Mouse (Mus musculus) intestine, embryonic 14.5 days (tissue): ENCODE data around the gene Wwc1. TPM values are rescaled to one million over a fixed set of nuclear protein-coding genes. Genes with fewer than 3 reads are reported as not detected.

Experiments
- ATAC-seq: fragments of 200-750 bp; cut with Nextera tagmentation; replicated peaks from 2 replicates; pipeline ENCODE4 v1.8.0; 2017; ENCODE audit warnings: low read depth, moderate number of reproducible peaks, moderate TSS enrichment, moderate library complexity; ENCODE audit not compliant: low FRiP score, low TSS enrichment
- DNase-seq: peaks from one replicate; pipeline ENCODE4 v3.0.0-alpha.2; 2018; ENCODE audit warnings: low spot score
- H3K27ac ChIP-seq: fragments of 300-500 bp; sonication (generic); 2 replicates; pipeline ENCODE4 v1.5.1; 2014; ENCODE audit warnings: low read depth, mild to moderate bottlenecking, control low read depth
- H3K27me3 ChIP-seq: fragments of 300-500 bp; sonication (generic); replicated peaks from 2 replicates; pipeline ENCODE4 v1.6.1; 2014; ENCODE audit warnings: low read length, control low read depth; ENCODE audit not compliant: control insufficient read depth, insufficient read depth
- H3K36me3 ChIP-seq: fragments of 300-500 bp; sonication (generic); 2 replicates; pipeline ENCODE4 v1.6.1; 2014; ENCODE audit warnings: low read length, control low read depth; ENCODE audit not compliant: control insufficient read depth, insufficient read depth
- H3K4me1 ChIP-seq: fragments of 300-500 bp; sonication (generic); replicated peaks from 2 replicates; pipeline ENCODE4 v1.6.1; 2014; ENCODE audit warnings: low read length, control low read depth, mixed read lengths; ENCODE audit not compliant: control insufficient read depth, insufficient read depth
- H3K4me2 ChIP-seq: fragments of 300-500 bp; sonication (generic); 2 replicates; pipeline ENCODE4 v1.6.1; 2014; ENCODE audit warnings: low read length
- H3K4me3 ChIP-seq: fragments of 300-500 bp; sonication (generic); 2 replicates; pipeline ENCODE4 v1.5.1; 2014; ENCODE audit warnings: low read depth, low read length, control low read depth, mixed read lengths
- H3K9ac ChIP-seq: fragments of 300-500 bp; sonication (generic); 2 replicates; pipeline ENCODE4 v1.6.1; 2014; ENCODE audit warnings: mild to moderate bottlenecking, low read length
- H3K9me3 ChIP-seq: fragments of 300-500 bp; sonication (generic); 2 replicates; pipeline ENCODE4 v1.6.1; 2016; ENCODE audit warnings: low read length, control low read depth; ENCODE audit not compliant: control insufficient read depth
- WGBS: fragments of 180-500 bp; shearing (Covaris S2); extraction: QIAGEN DNeasy Blood & Tissue Kit; methylation state at CpG from one replicate; pipeline ENCODE4 v1.1.7; 2014; 5-methylcytosine and 5-hydroxymethylcytosine counted together
- polyA plus RNA-seq: library from polyadenylated mRNA; unstranded; fragments of >200 nt; fragmentation: Nextera tagmentation; extraction: Ambion mirVana; gene quantifications from 2 replicates; pipeline ENCODE4 v1.2.1, GENCODE M21; 2014

The Wwc1 gene
- polyA plus RNA-seq, 1 experiment from 2014 or later = 12.4 TPM

GRCm38 (mm10) chr11:35963981-35964549, 16.3 kb downstream of the Wwc1 start:
- peak; percentile 86 for ATAC-seq

GRCm38 (mm10) chr11:35963554-35963953, 16.8 kb downstream of the Wwc1 start:
- H3K9me3 ChIP-seq = no peaks in the 10 kb centered on the region
- no peak overlapping the region for H3K4me2 ChIP-seq
- H3K4me1 ChIP-seq = no peaks in the 10 kb centered on the region; the same call in 1 of the 2 replicates
- peak; percentile 58 for DNase-seq
- peak; percentile 53 for ATAC-seq
- WGBS = 53% methylated on average over 2 of the region's 2 CpGs
- no peak overlapping the region for H3K4me3 ChIP-seq
- H3K9ac ChIP-seq = no peak overlapping the region
- no peaks in the 10 kb centered on the region for H3K36me3 ChIP-seq
- no peaks in the 10 kb centered on the region for H3K27me3 ChIP-seq
- H3K27ac ChIP-seq = peak overlapping the region; percentile 67

More at GRCm38 (mm10) chr11:35963981-35964549, 16.3 kb downstream of the Wwc1 start:
- H3K27me3 ChIP-seq = no peaks in the 10 kb centered on the region
- peak; percentile 57 for DNase-seq
- H3K4me2 ChIP-seq = no peak overlapping the region; the same call in 1 of the 2 replicates
- no peak overlapping the region for H3K4me3 ChIP-seq
- WGBS = 59% methylated on average over 9 of the region's 9 CpGs
- H3K36me3 ChIP-seq = no peaks in the 10 kb centered on the region
- H3K27ac ChIP-seq = peak overlapping the region; percentile 67
- no peak overlapping the region for H3K9ac ChIP-seq
- H3K4me1 ChIP-seq = no peaks in the 10 kb centered on the region; the same call in 1 of the 2 replicates
- H3K9me3 ChIP-seq = no peaks in the 10 kb centered on the region

- Histone ChIP-seq H3K36me3 (no peaks in the 10 kb centered on the region), H3K9me3 (no peaks in the 10 kb centered on the region), H3K4me1 (no peaks in the 10 kb centered on the region; the same call in 1 of the 2 replicates), H3K4me3 (no peak overlapping the region), H3K9ac (no peak overlapping the region), H3K27me3 (no peaks in the 10 kb centered on the region), H3K27ac (no peak overlapping the region), H3K4me2 (no peak overlapping the region)
- no peak for DNase-seq
- 89% methylated on average over 2 of the region's 2 CpGs for WGBS
- no peak for ATAC-seq
Measured at GRCm38 (mm10) chr11:35962431-35962830, 17.9 kb downstream of the Wwc1 start.

GRCm38 (mm10) chr11:35959270-35959669, 21.1 kb downstream of the Wwc1 start:
- DNase-seq (no peak), ATAC-seq (no peak)
- Histone ChIP-seq H3K36me3 (no peaks in the 10 kb centered on the region), H3K27me3 (no peaks in the 10 kb centered on the region), H3K9me3 (no peaks in the 10 kb centered on the region), H3K4me2 (no peak overlapping the region), H3K9ac (no peak overlapping the region), H3K27ac (no peak overlapping the region), H3K4me3 (no peak overlapping the region), H3K4me1 (peaks cover 4% of the 10 kb centered on the region; the same call in 1 of the 2 replicates)
- WGBS = 86% methylated on average over 3 of the region's 3 CpGs

- DNase-seq (peak; percentile 60), ATAC-seq (peak; percentile 58; the same call in 1 of the 2 replicates)
- Histone ChIP-seq H3K4me1 (peaks cover 9% of the 10 kb centered on the region; the same call in 1 of the 2 replicates), H3K4me2 (no peak overlapping the region), H3K9ac (no peak overlapping the region), H3K9me3 (no peaks in the 10 kb centered on the region), H3K4me3 (no peak overlapping the region), H3K27me3 (no peaks in the 10 kb centered on the region), H3K36me3 (no peaks in the 10 kb centered on the region), H3K27ac (no peak overlapping the region)
- 27% methylated on average over 3 of the region's 3 CpGs for WGBS
Measured at GRCm38 (mm10) chr11:35955572-35955971, 24.8 kb downstream of the Wwc1 start.

GRCm38 (mm10) chr11:35953179-35953578, 27.1 kb downstream of the Wwc1 start:
- WGBS = 86% methylated on average over 4 of the region's 4 CpGs
- ATAC-seq (no peak), DNase-seq (no peak)
- Histone ChIP-seq H3K36me3 (no peaks in the 10 kb centered on the region), H3K4me1 (peaks cover 21% of the 10 kb centered on the region), H3K27ac (no peak overlapping the region), H3K9me3 (no peaks in the 10 kb centered on the region), H3K4me2 (no peak overlapping the region), H3K4me3 (no peak overlapping the region), H3K27me3 (no peaks in the 10 kb centered on the region), H3K9ac (no peak overlapping the region)

GRCm38 (mm10) chr11:35951727-35952065, 28.6 kb downstream of the Wwc1 start:
- peak; percentile 51; the same call in 1 of the 2 replicates for ATAC-seq
- Histone ChIP-seq H3K9me3 (no peaks in the 10 kb centered on the region), H3K4me1 (peaks cover 23% of the 10 kb centered on the region), H3K27ac (peak overlapping the region; percentile 71), H3K9ac (no peak overlapping the region), H3K36me3 (no peaks in the 10 kb centered on the region), H3K4me2 (peak overlapping the region; percentile 33), H3K4me3 (no peak overlapping the region), H3K27me3 (no peaks in the 10 kb centered on the region)
- peak; percentile 63 for DNase-seq
- 28% methylated on average over 4 of the region's 4 CpGs for WGBS

GRCm38 (mm10) chr11:35951058-35951726, 29.1 kb downstream of the Wwc1 start:
- Histone ChIP-seq H3K9ac (no peak overlapping the region), H3K27ac (peak overlapping the region; percentile 71), H3K36me3 (no peaks in the 10 kb centered on the region), H3K9me3 (no peaks in the 10 kb centered on the region), H3K4me1 (peaks cover 23% of the 10 kb centered on the region), H3K4me2 (peak overlapping the region; percentile 33), H3K4me3 (no peak overlapping the region; the same call in 1 of the 2 replicates), H3K27me3 (no peaks in the 10 kb centered on the region)
- WGBS = 54% methylated on average over 15 of the region's 15 CpGs
- ATAC-seq = peak; percentile 13; the same call in 1 of the 2 replicates
- no peak for DNase-seq
